Mouse (Mus musculus): Measurements from ENCODE around the gene Hypk.

DNA sequence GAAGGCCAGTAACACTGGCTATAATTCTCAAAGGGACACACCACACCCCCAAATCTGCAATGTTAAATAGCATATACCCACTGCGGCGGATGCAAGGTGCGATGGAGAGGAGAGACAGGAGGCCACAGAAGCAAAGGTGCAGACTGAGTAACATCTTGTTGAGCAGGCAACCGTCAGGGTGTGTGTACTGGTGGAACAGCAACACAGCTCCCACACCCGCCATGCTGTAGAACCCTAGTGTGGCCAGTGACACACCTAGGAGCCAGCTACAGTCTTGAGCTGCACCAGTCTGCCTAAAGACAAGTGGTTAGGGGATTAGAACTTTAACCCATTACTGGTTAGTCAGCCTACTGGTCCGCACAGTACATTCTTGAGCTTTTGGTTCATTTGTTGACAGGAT, 827 bp downstream of the Hypk start:
- TF ChIP-seq CTCF (IDR thresholded peaks at IDR 0.05; ENCODE audit: low read depth) = no peak
- no peak for TF ChIP-seq EP300 (optimal IDR thresholded peaks at IDR 0.05)
